8 mouse cellular contexts compared by ENCODE assay signal in the genomic region with DNA sequence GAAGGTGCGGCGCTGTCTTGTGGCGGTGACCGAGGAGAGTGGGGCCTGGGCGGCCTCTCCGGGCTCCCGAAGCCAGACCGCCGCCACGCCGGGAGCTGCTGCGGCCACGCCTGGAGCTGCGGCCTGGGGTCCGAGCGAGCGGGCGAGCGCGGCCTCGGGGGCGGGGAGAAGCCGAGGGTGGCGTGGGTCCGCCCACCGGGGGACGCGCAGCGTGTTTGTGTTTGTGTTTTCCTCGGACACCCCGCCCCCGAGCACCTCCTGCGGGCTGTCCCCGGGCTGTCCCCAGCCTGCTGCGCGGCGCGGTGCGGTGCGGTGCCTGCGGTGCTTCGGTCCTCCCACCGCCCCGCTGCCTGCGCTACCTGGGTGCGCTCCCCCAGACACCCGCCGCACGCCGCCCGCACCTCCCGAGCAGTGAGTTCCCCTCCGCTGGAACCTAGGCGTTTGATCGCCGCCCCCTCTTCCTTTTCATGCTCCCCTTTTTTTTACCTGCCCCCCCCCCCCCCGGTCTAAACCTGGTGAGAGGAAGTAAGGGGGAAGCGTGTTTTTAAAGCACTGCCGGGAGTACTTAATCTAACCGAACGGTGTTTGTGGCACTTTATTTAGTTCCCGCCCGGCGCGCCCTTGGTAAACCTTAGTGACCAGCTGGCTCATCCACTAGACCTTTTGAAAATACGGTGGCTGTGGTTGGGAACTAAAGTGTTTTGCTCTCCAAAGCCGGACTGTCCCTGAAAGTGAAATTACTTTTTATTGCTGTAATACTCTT. TPM values are rescaled to one million over a fixed set of nuclear protein-coding genes. Genes with fewer than 3 reads are reported as not detected.
DNase-seq lines count a peak whose midpoint lies in the region; ATAC-seq and TF ChIP-seq lines count a peak whose summit lies in the region.

No protein-coding gene starts in this region.

- TF ChIP-seq CTCF in heart, adult 2 months (IDR thresholded peaks at IDR 0.05) = no peak
- TF ChIP-seq CTCF in kidney, adult 2 months (conservative IDR thresholded peaks at IDR 0.05; ENCODE audit: insufficient read depth, insufficient read length, low read depth, low read length) = no peak

- H3K36me3 ChIP-seq in heart, adult 2 months (ENCODE audit: control insufficient read depth, insufficient read depth, low read length) = peaks cover 6% of the 10 kb centered on the region
- H3K36me3 ChIP-seq in kidney, adult 2 months (ENCODE audit: control insufficient read depth, insufficient read depth, low read length) = no peaks in the 10 kb centered on the region; the same call in 1 of the 2 replicates
- H3K36me3 ChIP-seq in liver, embryonic 15.5 days (replicated peaks) = peaks cover 4% of the 10 kb centered on the region
- H3K36me3 ChIP-seq in neural tube, embryonic 13.5 days = peaks cover 26% of the 10 kb centered on the region

- H3K79me2 ChIP-seq in heart, adult 2 months (replicated peaks; ENCODE audit: control insufficient read depth, insufficient read depth, low read length) = peaks cover 3% of the 10 kb centered on the region

- H3K27ac ChIP-seq in heart, adult 2 months = peak overlapping the region; percentile 95
- H3K27ac ChIP-seq in kidney, adult 2 months (ENCODE audit: insufficient read depth, low read depth, low read length) = peak overlapping the region; percentile 87
- H3K27ac ChIP-seq in liver, embryonic 15.5 days (replicated peaks) = peak overlapping the region; percentile 98
- H3K27ac ChIP-seq in neural tube, embryonic 13.5 days (replicated peaks) = peak overlapping the region; percentile 99

- peak overlapping the region; percentile 77 for H3K4me2 ChIP-seq in liver, embryonic 15.5 days
- peak overlapping the region; percentile 71 for H3K4me2 ChIP-seq in neural tube, embryonic 13.5 days

- no peak for TF ChIP-seq EP300 in heart, adult 2 months (IDR thresholded peaks at IDR 0.05; ENCODE audit: insufficient read depth, low read depth, low read length)

- H3K4me1 ChIP-seq in heart, adult 2 months (ENCODE audit: control insufficient read depth, insufficient read depth, low read length) = peaks cover 3% of the 10 kb centered on the region
- H3K4me1 ChIP-seq in kidney, adult 2 months (ENCODE audit: control insufficient read depth, insufficient read depth, low read length) = peaks cover 3% of the 10 kb centered on the region; the same call in 1 of the 2 replicates
- H3K4me1 ChIP-seq in liver, embryonic 15.5 days (replicated peaks) = peaks cover 22% of the 10 kb centered on the region
- peaks cover 28% of the 10 kb centered on the region for H3K4me1 ChIP-seq in neural tube, embryonic 13.5 days (replicated peaks)

- TF ChIP-seq POLR2A in heart, adult 2 months (IDR thresholded peaks at IDR 0.05; ENCODE audit: insufficient read depth, low read depth, low read length) = no peak
- no peak for TF ChIP-seq POLR2A in kidney, adult 2 months (IDR thresholded peaks at IDR 0.05; ENCODE audit: low read depth, low read length)

- peak overlapping the region; percentile 78 for H3K4me3 ChIP-seq in heart, adult 2 months
- H3K4me3 ChIP-seq in kidney, adult 2 months (ENCODE audit: insufficient read depth, low read depth, low read length) = peak overlapping the region; percentile 88
- peak overlapping the region; percentile 91 for H3K4me3 ChIP-seq in liver, embryonic 15.5 days (replicated peaks)
- peak overlapping the region; percentile 96 for H3K4me3 ChIP-seq in neural tube, embryonic 13.5 days

- H3K27me3 ChIP-seq in heart, adult 2 months (ENCODE audit: control insufficient read depth, insufficient read depth, low read length) = no peaks in the 10 kb centered on the region
- no peaks in the 10 kb centered on the region for H3K27me3 ChIP-seq in kidney, adult 2 months (replicated peaks; ENCODE audit: control insufficient read depth, insufficient read depth, low read length)
- H3K27me3 ChIP-seq in liver, embryonic 15.5 days = no peaks in the 10 kb centered on the region
- H3K27me3 ChIP-seq in neural tube, embryonic 13.5 days = no peaks in the 10 kb centered on the region

- WGBS in heart, adult 2 months = under 1% methylated on average over 45 of the region's 67 CpGs
- under 1% methylated on average over 67 of the region's 67 CpGs for whole genome bisulfite sequencing in kidney, adult 2 months
- WGBS in liver, embryonic 15.5 days (ENCODE audit: insufficient replicate concordance) = under 1% methylated on average over 64 of the region's 67 CpGs
- WGBS in neural tube, embryonic 13.5 days = under 1% methylated on average over 54 of the region's 67 CpGs

- peak overlapping the region; percentile 98 for H3K9ac ChIP-seq in heart, adult 2 months (ENCODE audit: low read depth, low read length)
- H3K9ac ChIP-seq in liver, embryonic 15.5 days = peak overlapping the region; percentile 96
- peak overlapping the region; percentile 98 for H3K9ac ChIP-seq in neural tube, embryonic 13.5 days

- DNase-seq in urinary bladder, postnatal 14 days (ENCODE audit: low spot score) = peak; percentile 57
- DNase-seq in urinary bladder, adult 2 months (ENCODE audit: low spot score) = no peak
- DNase-seq in cerebellum, postnatal 36 days = peak; percentile 38 to 61
- DNase-seq in heart, adult 2 months = peak; percentile 76 to 80
- DNase-seq in kidney, adult 2 months = peak; percentile 76
- DNase-seq in testis, postnatal 10 days (ENCODE audit: low spot score) = peak; percentile 80

- no peaks in the 10 kb centered on the region for H3K9me3 ChIP-seq in liver, embryonic 15.5 days (replicated peaks)
- H3K9me3 ChIP-seq in neural tube, embryonic 13.5 days = no peaks in the 10 kb centered on the region

- peak; percentile 85 for ATAC-seq in liver, embryonic 15.5 days (ENCODE audit: insufficient read depth)
- ATAC-seq in neural tube, embryonic 13.5 days (ENCODE audit: low read depth) = peak; percentile 86

- intact Hi-C loops in heart, adult 2 months (cut with DNase I) = loop anchor here (5.0 to 10.0 kb wide), 3 partner anchors 205 to 363 kb away; no protein-coding TSS in a partner anchor

RNA-seq across cellular contexts. Expression of gene Cnot2, which starts 0.6 kb away (rescaled TPM):
- 59.3 and 60.0 TPM in 2 replicates for polyA plus RNA-seq in urinary bladder, adult 2 months (2012; rRNA removed)
- 10 to 100 TPM; 35.1 to 38.3 TPM for total RNA-seq in heart, adult 2 months (2021)
- 19.4 and 34.4 TPM in 2 replicates for polyA plus RNA-seq in heart, adult 2 months (2012; rRNA removed)
- polyA plus RNA-seq in kidney, adult 2 months (2012; rRNA removed) = 29.6 and 32.5 TPM in 2 replicates
- polyA plus RNA-seq in liver, embryonic 15.5 days (2015; fragmentation: Nextera tagmentation; extraction: Ambion mirVana) = 34.6 and 36.8 TPM in 2 replicates
- 94.0 and 109 TPM in 2 replicates for polyA plus RNA-seq in neural tube, embryonic 13.5 days (2015; fragmentation: Nextera tagmentation; extraction: Ambion mirVana)
